Mouse (Mus musculus) layer of hippocampus, postnatal 36 days (tissue): ENCODE measurements around the gene Mov10. TPM values are rescaled to one million over a fixed set of nuclear protein-coding genes. Genes with fewer than 3 reads are reported as not detected.
"Not testable (repeated sequence)": the region's sequence is repeated elsewhere in the genome, so short reads cannot be mapped to it uniquely, and the experiment has no call there.

Source experiments
- DNase-seq, 2 experiments: peaks; one replicate each; pipeline ENCODE4 v3.0.0; 2022
- total RNA-seq, 2 experiments: library from RNA; stranded (reverse); gene quantifications; 2 replicates each; pipeline ENCODE4 v1.2.3; 2021

The Mov10 gene
- total RNA-seq, 2 experiments from 2014 or later = 8.4 to 12.9 TPM

DNA sequence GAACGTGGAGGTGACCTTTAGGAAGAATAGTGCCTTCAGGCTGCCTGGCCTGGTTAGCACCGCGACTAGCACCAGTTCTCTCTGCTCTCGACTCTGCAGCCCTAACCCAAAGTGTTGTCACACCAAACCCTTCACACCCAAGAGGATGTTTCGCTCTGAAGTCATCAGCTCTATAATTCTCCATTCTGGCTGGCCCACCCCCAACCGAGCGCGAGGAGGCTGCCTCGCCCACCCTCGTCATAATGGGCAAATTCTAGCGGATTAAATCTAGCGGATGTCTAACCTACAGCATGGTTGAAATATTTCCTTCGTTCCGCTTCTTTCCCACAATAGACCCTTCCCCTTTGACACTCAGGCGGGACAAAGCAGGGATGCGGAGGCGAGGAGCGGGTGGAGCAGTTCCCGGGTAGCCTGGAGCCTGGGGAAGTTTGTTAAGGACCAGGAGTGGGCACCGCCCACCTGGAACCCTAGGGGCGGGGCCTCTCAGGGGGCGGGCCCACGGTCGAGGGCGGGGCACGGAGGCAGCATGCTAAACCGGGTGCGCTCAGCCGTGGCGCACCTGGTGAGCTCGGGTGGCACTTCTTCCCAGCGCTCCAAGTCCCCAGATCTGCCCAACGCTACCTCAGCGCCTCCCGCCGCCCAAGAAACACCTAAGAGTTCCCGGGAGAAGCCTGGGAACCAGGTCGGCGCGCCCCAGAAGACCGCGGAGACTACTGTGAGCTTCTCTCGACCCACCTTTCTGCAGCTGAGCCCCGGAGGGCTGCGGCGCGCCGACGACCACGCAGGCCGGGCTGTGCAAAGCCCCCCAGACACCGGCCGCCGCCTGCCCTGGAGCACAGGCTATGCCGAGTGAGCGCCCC is 37.6 kb downstream of the Mov10 start, which contains the start of gene Ppm1j:
Gene Ppm1j (plus strand): TSS at position 496 of the 860 bp plus-strand sequence.
- DNase-seq = no peak

DNA sequence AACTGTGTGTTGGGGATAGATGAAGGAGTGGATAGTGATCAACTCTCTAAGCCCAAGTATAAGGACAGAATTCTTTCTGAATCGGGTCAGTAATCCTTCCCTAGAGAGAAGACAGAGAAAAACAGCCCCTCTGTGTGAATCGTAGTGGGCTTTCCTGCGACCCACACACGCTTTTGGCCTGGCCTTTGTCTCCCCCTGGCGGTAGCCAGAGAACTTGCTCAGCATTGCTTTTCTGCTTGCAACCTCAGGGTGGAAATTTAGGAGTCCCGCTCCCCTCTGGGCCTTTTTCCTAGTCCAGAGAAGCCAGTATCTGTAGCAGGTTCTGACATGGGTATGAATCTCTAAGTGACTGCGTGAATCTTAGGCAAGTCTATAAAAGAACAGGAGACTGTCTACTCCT is 38.4 kb downstream of the Mov10 start:
- DNase-seq = no peak

GRCm38 (mm10) chr3:104777342-104777741 is 41.0 kb downstream of the Mov10 start:
- DNase-seq = no peak

- no peak for DNase-seq
These were observed 45.1 kb downstream of the Mov10 start for GRCm38 (mm10) chr3:104773301-104773700.

GRCm38 (mm10) chr3:104771460-104771859 is 46.9 kb downstream of the Mov10 start:
- DNase-seq = no peak

DNA sequence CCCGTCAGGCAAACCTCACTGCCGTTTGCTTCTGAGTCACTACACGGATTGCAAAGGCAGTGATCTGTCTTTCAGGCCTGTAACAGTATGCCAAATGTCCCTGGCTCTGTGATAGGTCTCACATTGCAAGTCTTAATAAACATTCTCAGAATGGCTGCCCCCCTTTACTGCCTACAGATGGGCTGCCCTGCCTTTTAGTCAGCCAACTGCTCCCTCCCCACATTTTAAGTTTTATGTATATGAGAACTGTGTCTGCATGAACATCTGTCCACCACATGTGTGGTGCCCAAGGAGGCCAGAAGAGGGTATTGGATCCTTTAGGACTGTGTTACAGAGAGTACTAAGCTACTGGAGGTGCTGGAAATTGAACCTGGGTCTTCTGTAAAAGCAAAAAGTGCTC is 47.4 kb downstream of the Mov10 start:
- no peak for DNase-seq

GRCm38 (mm10) chr3:104770035-104770434 is 48.3 kb downstream of the Mov10 start:
- no peak for DNase-seq

DNA sequence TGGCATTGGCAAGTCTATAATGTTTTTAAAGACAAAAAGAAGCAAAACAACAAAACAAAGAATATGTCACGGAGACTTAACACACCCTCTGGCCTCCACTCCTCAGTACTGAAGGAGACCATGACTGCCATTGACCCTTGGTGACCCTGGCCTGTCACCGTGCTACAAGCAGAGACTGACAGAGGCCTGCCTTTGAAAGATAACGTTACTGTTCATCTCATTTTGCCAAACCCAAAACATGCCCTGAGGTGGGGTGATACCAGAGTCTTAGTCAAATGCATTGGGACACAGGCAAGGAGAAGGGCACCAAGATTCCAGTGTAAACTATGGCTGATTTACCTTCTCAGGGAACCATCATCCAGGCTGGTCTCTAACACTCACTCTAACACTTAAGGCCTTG is 49.2 kb downstream of the Mov10 start:
- no peak for DNase-seq

GRCm38 (mm10) chr3:104767716-104768115 is 50.6 kb downstream of the Mov10 start:
- DNase-seq = no peak

DNA sequence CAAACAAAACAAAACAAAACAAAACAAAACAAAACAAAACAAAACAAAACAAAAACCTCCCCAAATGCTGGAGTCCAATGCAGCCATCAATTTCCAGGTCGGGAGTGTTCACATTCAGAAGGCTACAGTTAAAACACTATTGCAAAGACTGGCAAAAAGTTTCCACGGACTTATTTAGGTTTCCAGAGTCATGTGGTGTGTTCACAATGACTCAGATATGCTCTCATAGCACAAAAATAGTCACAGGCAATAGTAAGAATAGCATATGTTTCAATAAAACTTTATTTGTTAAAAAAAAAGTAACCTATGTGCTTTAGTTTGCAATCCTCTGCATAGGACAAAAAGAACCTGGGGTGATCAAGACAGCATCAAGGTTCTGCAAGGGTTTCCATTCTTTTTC is 51.2 kb downstream of the Mov10 start:
- DNase-seq = no peak

GRCm38 (mm10) chr3:104765021-104765420 is 53.3 kb downstream of the Mov10 start:
- DNase-seq = no peak

DNA sequence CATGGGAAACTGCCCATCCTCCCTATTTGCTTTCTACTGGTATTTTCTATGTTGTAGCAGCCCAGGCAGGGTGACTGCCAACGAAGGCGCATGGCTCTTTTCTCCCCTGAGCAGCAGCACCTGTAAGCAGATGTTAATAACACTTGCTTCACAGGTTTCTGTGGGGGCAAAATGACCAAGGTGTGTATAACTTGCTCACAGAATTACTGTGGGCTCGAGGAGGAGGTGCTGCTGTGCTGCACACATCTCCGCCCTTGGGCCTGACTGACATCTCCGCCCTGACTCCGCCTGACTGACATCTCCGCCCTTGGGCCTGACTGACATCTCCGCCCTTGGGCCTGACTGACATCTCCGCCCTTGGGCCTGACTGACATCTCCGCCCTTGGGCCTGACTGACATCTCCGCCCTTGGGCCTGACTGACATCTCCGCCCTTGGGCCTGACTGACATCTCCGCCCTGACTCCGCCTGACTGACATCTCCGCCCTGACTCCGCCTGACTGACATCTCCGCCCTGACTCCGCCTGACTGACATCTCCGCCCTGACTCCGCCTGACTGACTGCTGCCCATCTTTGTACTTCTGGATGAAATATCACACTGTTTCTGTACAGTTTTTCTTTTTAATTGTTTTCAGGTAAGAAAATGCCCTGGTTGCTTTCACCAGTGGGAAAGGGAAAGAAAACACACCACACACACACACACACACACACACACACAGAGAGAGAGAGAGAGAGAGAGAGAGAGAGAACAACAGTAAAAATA is 56.1 kb downstream of the Mov10 start:
- DNase-seq = not testable (repeated sequence)

DNA sequence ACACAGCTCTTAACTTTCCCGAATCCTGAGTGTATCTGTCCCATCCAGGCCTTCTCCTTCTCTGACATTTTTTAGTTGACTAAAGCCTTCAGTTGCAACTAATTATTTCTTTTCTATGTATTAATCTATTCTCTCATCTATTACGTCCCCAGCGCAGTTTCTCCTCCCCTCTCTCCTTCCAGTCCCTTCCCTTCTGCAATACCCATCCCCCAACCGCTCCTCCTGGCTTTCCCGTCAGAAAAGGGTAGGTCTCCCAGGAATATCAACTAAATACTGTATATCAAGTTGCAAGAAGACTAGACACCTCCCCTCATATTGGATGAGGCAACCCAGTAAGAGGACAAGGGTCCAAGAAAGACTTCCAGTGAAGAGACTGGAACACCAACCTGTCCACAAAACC is 59.5 kb downstream of the Mov10 start:
- no peak for DNase-seq

GRCm38 (mm10) chr3:104758406-104758805 is 60.0 kb downstream of the Mov10 start:
- DNase-seq = peak; percentile 53

- not testable (repeated sequence) for DNase-seq
These were observed 65.5 kb downstream of the Mov10 start for GRCm38 (mm10) chr3:104752845-104753244.

Other genes starting within 250 kb of the Mov10 start
- 10 to 100 TPM; 24.1 to 29.1 TPM for gene Slc16a1, start 179.9 kb downstream of the Mov10 start, total RNA-seq
- under 1 TPM in 1 of 2 experiments, not detected in 1; 0.25 TPM for gene Ppm1j, start 37.5 kb downstream of the Mov10 start, total RNA-seq
- not detected for gene Fam19a3, start 36.7 kb downstream of the Mov10 start, total RNA-seq
- 10 to 100 TPM; 24.0 to 24.3 TPM for gene Rhoc, start 30.2 kb downstream of the Mov10 start, total RNA-seq
- gene St7l, start 45.4 kb upstream of the Mov10 start, total RNA-seq = 10 to 100 TPM; 39.7 to 50.1 TPM
- 10 to 100 TPM; 32.6 to 43.5 TPM for gene Capza1, start 45.9 kb upstream of the Mov10 start, total RNA-seq
- gene Wnt2b, start 143.4 kb upstream of the Mov10 start, total RNA-seq = under 1 TPM; 0.23 to 0.52 TPM
- 10 to 100 TPM; 27.1 to 27.5 TPM for gene Cttnbp2nl, start 234.6 kb upstream of the Mov10 start, total RNA-seq
- gene 4930564D02Rik, start 248.3 kb upstream of the Mov10 start, total RNA-seq = not detected